Mouse (Mus musculus) hematopoietic stem cell, adult 5-6 weeks (primary cell): Measurements from ENCODE around the gene Tmem181a. TPM values are rescaled to one million over a fixed set of nuclear protein-coding genes. Genes with fewer than 3 reads are reported as not detected.
"Not testable (repeated sequence)": the region's sequence is repeated elsewhere in the genome, so short reads cannot be mapped to it uniquely, and the experiment has no call there.

Source experiments
- ATAC-seq, 2 experiments: fragments of 125-278 bp in 1 of 2; replicated peaks in 1 of 2; 2 replicates each; pipeline ENCODE4 v1.8.0; 2016 to 2017; ENCODE audit warnings: inconsistent platforms in 2 of 2, mild to moderate bottlenecking in 2 of 2, moderate number of reproducible peaks in 2 of 2, low read depth in 1 of 2, moderate TSS enrichment in 1 of 2; ENCODE audit not compliant: low FRiP score in 2 of 2, poor library complexity in 2 of 2, severe bottlenecking in 2 of 2, insufficient read depth in 1 of 2, low TSS enrichment in 1 of 2
- total RNA-seq: library from RNA; stranded (forward); fragments of 172-1452, 232-1000 nt; gene quantifications from 2 replicates; pipeline ENCODE4 v1.2.3, GENCODE M21; 2017

Gene Tmem181a
- total RNA-seq, 1 experiment from 2014 or later, result 5.2 TPM

GRCm38 (mm10) chr17:6328997-6329396 is 72.3 kb downstream of the Tmem181a start:
- ATAC-seq, result not testable (repeated sequence)

- ATAC-seq, result not testable (repeated sequence)
Observed at GRCm38 (mm10) chr17:6342606-6343294, 86.1 kb downstream of the Tmem181a start.

GRCm38 (mm10) chr17:6355256-6355655 is 98.6 kb downstream of the Tmem181a start:
- not testable (repeated sequence) for ATAC-seq

Other genes starting within 250 kb of the Tmem181a start
- gene Serac1, start 177.1 kb upstream of the Tmem181a start, total RNA-seq, result 1.4 and 2.2 TPM in 2 replicates
- 43.6 and 54.4 TPM in 2 replicates for gene Gtf2h5, start 177.1 kb upstream of the Tmem181a start, total RNA-seq
- 10.1 and 16.3 TPM in 2 replicates for gene Tulp4, start 150.4 kb upstream of the Tmem181a start, total RNA-seq
- 4.4 and 7.8 TPM in 2 replicates for gene Dynlt1a, start 60.6 kb downstream of the Tmem181a start, total RNA-seq
- gene Dynlt1b, start 173.3 kb downstream of the Tmem181a start, total RNA-seq, result 102 and 167 TPM in 2 replicates